Mouse (Mus musculus) kidney, adult 18-20 months (tissue): Measurements from ENCODE around the gene Mtus2.
A peak's percentile ranks its signal among the peaks of the same experiment; 100 is the strongest.
"Not testable (repeated sequence)": the region's sequence is repeated elsewhere in the genome, so short reads cannot be mapped to it uniquely, and the experiment has no call there.

Source experiments
- DNase-seq: peaks from one replicate; pipeline ENCODE4 v3.0.0; 2021

The Mtus2 gene

GRCm38 (mm10) chr5:148130691-148131457 is 173.8 kb downstream of the Mtus2 start:
- no peak for DNase-seq

- DNase-seq: no peak
Observed at GRCm38 (mm10) chr5:148131458-148132131, 174.5 kb downstream of the Mtus2 start.

GRCm38 (mm10) chr5:148133448-148134060 is 176.4 kb downstream of the Mtus2 start:
- no peak for DNase-seq

- no peak for DNase-seq
Observed at GRCm38 (mm10) chr5:148141662-148142061, 184.5 kb downstream of the Mtus2 start.

- no peak for DNase-seq
Observed at GRCm38 (mm10) chr5:148146200-148146823, 189.2 kb downstream of the Mtus2 start.

- DNase-seq: no peak
Observed at GRCm38 (mm10) chr5:148151894-148152599, 194.9 kb downstream of the Mtus2 start.

GRCm38 (mm10) chr5:148152600-148153402 is 195.7 kb downstream of the Mtus2 start:
- DNase-seq: no peak

- DNase-seq: no peak
Observed at GRCm38 (mm10) chr5:148153403-148153713, 196.2 kb downstream of the Mtus2 start.

- no peak for DNase-seq
Observed at GRCm38 (mm10) chr5:148154727-148155126, 197.6 kb downstream of the Mtus2 start.

- no peak for DNase-seq
Observed at GRCm38 (mm10) chr5:148159328-148159727, 202.2 kb downstream of the Mtus2 start.

GRCm38 (mm10) chr5:148160529-148161154 is 203.5 kb downstream of the Mtus2 start:
- DNase-seq: no peak

GRCm38 (mm10) chr5:148165111-148165510 is 208.0 kb downstream of the Mtus2 start:
- DNase-seq: no peak

GRCm38 (mm10) chr5:148175091-148175490 is 218.0 kb downstream of the Mtus2 start:
- no peak for DNase-seq

GRCm38 (mm10) chr5:148175742-148176426 is 218.8 kb downstream of the Mtus2 start:
- no peak for DNase-seq

- not testable (repeated sequence) for DNase-seq
Observed at GRCm38 (mm10) chr5:148176539-148176938, 219.4 kb downstream of the Mtus2 start.

- no peak for DNase-seq
Observed at GRCm38 (mm10) chr5:148179231-148179630, 222.1 kb downstream of the Mtus2 start.

GRCm38 (mm10) chr5:148180590-148181307 is 223.6 kb downstream of the Mtus2 start:
- DNase-seq: peak; percentile 34

GRCm38 (mm10) chr5:148181308-148181630 is 224.1 kb downstream of the Mtus2 start:
- no peak for DNase-seq

GRCm38 (mm10) chr5:148181901-148182300 is 224.8 kb downstream of the Mtus2 start:
- no peak for DNase-seq

GRCm38 (mm10) chr5:148185898-148186297 is 228.8 kb downstream of the Mtus2 start:
- DNase-seq: no peak
